Mouse (Mus musculus) ES-E14 (cell line): ENCODE data around the gene Ccdc92. TPM values are rescaled to one million over a fixed set of nuclear protein-coding genes. Genes with fewer than 3 reads are reported as not detected.

Source experiments
- DNase-seq: peaks from one replicate; pipeline ENCODE4 v3.0.0-alpha.2; 2013; ENCODE audit warnings: low read depth, low spot score
- H3K27ac ChIP-seq: 2 replicates; pipeline ENCODE4 v1.5.1; 2012; ENCODE audit warnings: low read depth, mild to moderate bottlenecking, low read length, moderate library complexity, mixed read lengths; ENCODE audit not compliant: poor library complexity, insufficient read depth, severe bottlenecking
- H3K36me3 ChIP-seq: 2 replicates; pipeline ENCODE4 v1.6.1; 2012; ENCODE audit warnings: mild to moderate bottlenecking, low read length, moderate library complexity, mixed read lengths; ENCODE audit not compliant: control insufficient read depth, poor library complexity, insufficient read depth, severe bottlenecking
- H3K4me1 ChIP-seq, 2 experiments: fragments of 150-350 bp in 1 of 2; sonication (generic) in 1 of 2; 2 replicates each; pipeline ENCODE4 v1.6.1; 2012; ENCODE audit warnings: low read length in 2 of 2, mild to moderate bottlenecking in 1 of 2, mixed read lengths in 1 of 2; ENCODE audit not compliant: control insufficient read depth in 2 of 2, insufficient read depth in 2 of 2, poor library complexity in 1 of 2
- H3K4me3 ChIP-seq, 2 experiments: fragments of 150-350 bp in 1 of 2; sonication (generic) in 1 of 2; 2 replicates each; pipeline ENCODE4 v1.5.1; 2012; ENCODE audit warnings: low read length in 2 of 2, low read depth in 1 of 2, mild to moderate bottlenecking in 1 of 2, mixed read lengths in 1 of 2; ENCODE audit not compliant: insufficient read depth in 1 of 2, poor library complexity in 1 of 2, severe bottlenecking in 1 of 2
- H3K9ac ChIP-seq: 2 replicates; pipeline ENCODE4 v1.6.1; 2012; ENCODE audit warnings: low read depth, mild to moderate bottlenecking, low read length, mixed read lengths; ENCODE audit not compliant: poor library complexity, insufficient read depth, severe bottlenecking
- H3K9me3 ChIP-seq: fragments of 150-350 bp; sonication (generic); 2 replicates; pipeline ENCODE4 v1.6.1; 2012; ENCODE audit warnings: low read depth, mild to moderate bottlenecking, low read length; ENCODE audit not compliant: control insufficient read depth, insufficient read depth
- CHD2 ChIP-seq: IDR thresholded peaks from 2 replicates; pipeline ENCODE4 v1.6.1; 2014; ENCODE audit warnings: mild to moderate bottlenecking, low read depth, low read length, inconsistent platforms
- HCFC1 ChIP-seq: IDR thresholded peaks from 2 replicates; pipeline ENCODE4 v1.6.1; 2012; ENCODE audit warnings: low read length, inconsistent platforms, borderline replicate concordance; ENCODE audit not compliant: insufficient read depth
- MAFK ChIP-seq: IDR thresholded peaks from 2 replicates; pipeline ENCODE4 v1.6.1; 2014; ENCODE audit warnings: mild to moderate bottlenecking, low read depth, low read length, inconsistent platforms; ENCODE audit not compliant: insufficient read depth
- ZC3H11A ChIP-seq: IDR thresholded peaks from 2 replicates; pipeline ENCODE4 v1.6.1; 2012; ENCODE audit warnings: low read depth, mild to moderate bottlenecking, inconsistent platforms, low read length, borderline replicate concordance
- ZNF384 ChIP-seq: IDR thresholded peaks from 2 replicates; pipeline ENCODE4 v1.6.1; 2012; ENCODE audit warnings: low read depth, low read length, inconsistent platforms
- in situ Hi-C, 2 experiments: fragments of 600-800 bp; cut with MboI; formaldehyde crosslinking; loops; one replicate each; pipeline ENCODE4 v1.15.1; 2025; ENCODE audit warnings: low sequenced_read_pairs in 2 of 2, inconsistent platforms in 1 of 2; ENCODE audit not compliant: unreplicated experiment in 2 of 2
- total RNA-seq: library from RNA; depleted of rRNA; stranded (reverse); fragments of 300-350 nt; gene quantifications from 2 replicates; pipeline ENCODE4 v1.2.3, GENCODE M21; 2012; rRNA removed

The Ccdc92 gene
- total RNA-seq = 3.9 and 5.0 TPM in 2 replicates

GRCm38 (mm10) chr5:124862013-124862866 lies at the start of gene Ccdc92, which contains the start of gene Zfp664:
Ccdc92 (minus strand) TSS chr5:124862424.
Zfp664 (plus strand) TSS chr5:124862691.
- in situ Hi-C loops = no loop called here
- Histone ChIP-seq H3K36me3 (0 out of 2 replicates have a peak, but pooled peaks cover under 1% of the 10 kb centered on the region), H3K4me1 (no peaks in the 10 kb centered on the region), H3K9ac (peak within 1 kb of the TSS; percentile 96), H3K9me3 (no peaks in the 10 kb centered on the region), H3K4me3 (peak within 1 kb of the TSS; percentile 84 to 95), H3K27ac (peak within 1 kb of the TSS; percentile 59)
- TF ChIP-seq ZNF384 = peak; percentile 98
- TF ChIP-seq HCFC1 = peak; percentile 50; the same call in 1 of the 2 replicates
- TF ChIP-seq ZC3H11A = no peak
- peak; percentile 96 for DNase-seq

GRCm38 (mm10) chr5:124908860-124909259 lies 46.6 kb upstream of the Ccdc92 start:
- in situ Hi-C loops = loop anchor here (5.0 to 10.0 kb wide), 2 partner anchors 346 to 363 kb away; no protein-coding TSS in a partner anchor
- DNase-seq = peak; percentile 65
- H3K4me1 ChIP-seq = peaks cover 0 to 9% of the 10 kb centered on the region in 2 experiments; a peak in 3 of 4 replicates
- H3K36me3 ChIP-seq = no peaks in the 10 kb centered on the region
- no peak overlapping the region for H3K27ac ChIP-seq
- TF ChIP-seq ZC3H11A = peak; percentile 67; the same call in 1 of the 2 replicates
- no peak for TF ChIP-seq MAFK
- H3K9me3 ChIP-seq = no peaks in the 10 kb centered on the region
- peak overlapping the region; percentile 31; the same call in 1 of the 2 replicates for H3K9ac ChIP-seq
- H3K4me3 ChIP-seq = peak overlapping the region in 1 of 2 experiments; percentile 9; a peak in 1 of 4 replicates

- TF ChIP-seq ZC3H11A (no peak), ZNF384 (no peak), CHD2 (no peak), MAFK (no peak), HCFC1 (no peak)
- no peak for DNase-seq
- no peak overlapping the region for H3K27ac ChIP-seq
- H3K9ac ChIP-seq = no peak overlapping the region
- in situ Hi-C loops = loop anchor here (5.0 to 10.0 kb wide), 2 partner anchors 348 to 365 kb away; no protein-coding TSS in a partner anchor
- H3K36me3 ChIP-seq = no peaks in the 10 kb centered on the region
- H3K9me3 ChIP-seq = no peaks in the 10 kb centered on the region
- peaks cover 0 to 3% of the 10 kb centered on the region in 2 experiments; a peak in 1 of 4 replicates for H3K4me1 ChIP-seq
- H3K4me3 ChIP-seq = no peak overlapping the region
Observed at GRCm38 (mm10) chr5:124906890-124907289, 44.7 kb upstream of the Ccdc92 start.

GRCm38 (mm10) chr5:124903852-124904251 lies 41.6 kb upstream of the Ccdc92 start:
- TF ChIP-seq MAFK (no peak), ZC3H11A (no peak), ZNF384 (no peak), CHD2 (no peak), HCFC1 (no peak)
- H3K4me1 ChIP-seq = peaks cover 0 to 3% of the 10 kb centered on the region in 2 experiments; a peak in 1 of 4 replicates
- no peak overlapping the region for H3K4me3 ChIP-seq
- no peak overlapping the region for H3K27ac ChIP-seq
- no peak for DNase-seq
- no peaks in the 10 kb centered on the region for H3K9me3 ChIP-seq
- H3K36me3 ChIP-seq = no peaks in the 10 kb centered on the region
- in situ Hi-C loops = loop anchor here in 1 of 2 experiments (10.0 kb wide), 1 partner anchor 351 kb away; no protein-coding TSS in a partner anchor
- H3K9ac ChIP-seq = no peak overlapping the region
